Mouse (Mus musculus): ENCODE results near the gene Clip2. TPM values are rescaled to one million over a fixed set of nuclear protein-coding genes. Genes with fewer than 3 reads are reported as not detected.

Clip2 gene
- polyA plus RNA-seq, 1 experiment from 2014 or later = 16.7 TPM

GRCm38 (mm10) chr5:134445208-134445831, 106.9 kb downstream of the Clip2 start:
- Histone ChIP-seq H3K27ac (ENCODE audit: low read length) (no peak overlapping the region), H3K9ac (ENCODE audit: low read depth, low read length) (no peak overlapping the region), H3K36me3 (ENCODE audit: control insufficient read depth, insufficient read depth, low read length) (peaks cover 7% of the 10 kb centered on the region; the same call in 1 of the 2 replicates), H3K4me1 (ENCODE audit: control insufficient read depth, insufficient read depth, low read length) (peaks cover 2% of the 10 kb centered on the region; the same call in 1 of the 2 replicates), H3K27me3 (ENCODE audit: control insufficient read depth, insufficient read depth, low read depth, low read length) (no peaks in the 10 kb centered on the region), H3K4me2 (ENCODE audit: low read length) (no peak overlapping the region), H3K4me3 (ENCODE audit: low read depth, low read length) (no peak overlapping the region), H3K9me3 (replicated peaks; ENCODE audit: control insufficient read depth, low read length, poor library complexity, severe bottlenecking) (no peaks in the 10 kb centered on the region)
- WGBS = 70% methylated on average over 10 of the region's 10 CpGs
- ATAC-seq = no peak

GRCm38 (mm10) chr5:134444473-134444872, 107.8 kb downstream of the Clip2 start:
- Histone ChIP-seq H3K4me3 (ENCODE audit: low read depth, low read length) (no peak overlapping the region), H3K27me3 (ENCODE audit: control insufficient read depth, insufficient read depth, low read depth, low read length) (no peaks in the 10 kb centered on the region), H3K4me2 (ENCODE audit: low read length) (no peak overlapping the region), H3K9me3 (replicated peaks; ENCODE audit: control insufficient read depth, low read length, poor library complexity, severe bottlenecking) (no peaks in the 10 kb centered on the region), H3K36me3 (ENCODE audit: control insufficient read depth, insufficient read depth, low read length) (peaks cover 7% of the 10 kb centered on the region; the same call in 1 of the 2 replicates), H3K4me1 (ENCODE audit: control insufficient read depth, insufficient read depth, low read length) (peaks cover 2% of the 10 kb centered on the region; the same call in 1 of the 2 replicates), H3K27ac (ENCODE audit: low read length) (no peak overlapping the region), H3K9ac (ENCODE audit: low read depth, low read length) (no peak overlapping the region)
- WGBS = 99% methylated on average over 7 of the region's 7 CpGs
- no peak for ATAC-seq

DNA sequence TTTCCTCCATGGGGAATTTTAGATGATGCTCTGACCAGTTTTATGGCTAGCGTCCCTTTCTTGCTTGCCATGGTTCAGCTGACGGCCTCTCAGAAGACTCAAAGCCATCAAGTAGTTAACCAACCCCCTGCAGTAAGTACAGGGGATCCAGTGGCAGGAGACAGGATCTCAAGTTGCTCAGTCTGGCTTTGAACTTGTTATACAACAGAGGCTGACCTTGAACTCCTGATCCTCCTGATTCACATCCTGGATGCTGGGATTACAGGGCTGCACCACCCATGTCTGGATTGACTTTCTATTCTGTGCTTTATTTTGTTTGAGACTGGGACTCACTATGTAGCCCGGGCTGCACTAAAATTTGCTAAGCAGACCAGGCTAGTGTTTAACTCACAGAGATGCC, 110.2 kb downstream of the Clip2 start:
- Histone ChIP-seq H3K9me3 (replicated peaks; ENCODE audit: control insufficient read depth, low read length, poor library complexity, severe bottlenecking) (no peaks in the 10 kb centered on the region), H3K4me1 (ENCODE audit: control insufficient read depth, insufficient read depth, low read length) (peaks cover 6% of the 10 kb centered on the region), H3K9ac (ENCODE audit: low read depth, low read length) (no peak overlapping the region), H3K36me3 (ENCODE audit: control insufficient read depth, insufficient read depth, low read length) (peaks cover 3% of the 10 kb centered on the region; the same call in 1 of the 2 replicates), H3K27me3 (ENCODE audit: control insufficient read depth, insufficient read depth, low read depth, low read length) (no peaks in the 10 kb centered on the region), H3K27ac (ENCODE audit: low read length) (no peak overlapping the region), H3K4me3 (ENCODE audit: low read depth, low read length) (no peak overlapping the region), H3K4me2 (ENCODE audit: low read length) (no peak overlapping the region)
- WGBS = 92% methylated on average over 3 of the region's 3 CpGs
- ATAC-seq = no peak

GRCm38 (mm10) chr5:134441105-134441504, 111.1 kb downstream of the Clip2 start:
- no peak overlapping the region for H3K4me3 ChIP-seq (ENCODE audit: low read depth, low read length)
- ATAC-seq = no peak
- peaks cover 15% of the 10 kb centered on the region for H3K4me1 ChIP-seq (ENCODE audit: control insufficient read depth, insufficient read depth, low read length)
- no peak overlapping the region for H3K4me2 ChIP-seq (ENCODE audit: low read length)
- no peak overlapping the region for H3K27ac ChIP-seq (ENCODE audit: low read length)
- H3K9me3 ChIP-seq (replicated peaks; ENCODE audit: control insufficient read depth, low read length, poor library complexity, severe bottlenecking) = no peaks in the 10 kb centered on the region
- peaks cover 2% of the 10 kb centered on the region; the same call in 1 of the 2 replicates for H3K36me3 ChIP-seq (ENCODE audit: control insufficient read depth, insufficient read depth, low read length)
- WGBS = 88% methylated on average over 3 of the region's 3 CpGs
- H3K27me3 ChIP-seq (ENCODE audit: control insufficient read depth, insufficient read depth, low read depth, low read length) = no peaks in the 10 kb centered on the region
- H3K9ac ChIP-seq (ENCODE audit: low read depth, low read length) = no peak overlapping the region

- Histone ChIP-seq H3K4me3 (ENCODE audit: low read depth, low read length) (no peak overlapping the region), H3K9me3 (replicated peaks; ENCODE audit: control insufficient read depth, low read length, poor library complexity, severe bottlenecking) (no peaks in the 10 kb centered on the region), H3K36me3 (ENCODE audit: control insufficient read depth, insufficient read depth, low read length) (peaks cover 2% of the 10 kb centered on the region; the same call in 1 of the 2 replicates), H3K27me3 (ENCODE audit: control insufficient read depth, insufficient read depth, low read depth, low read length) (no peaks in the 10 kb centered on the region), H3K4me2 (ENCODE audit: low read length) (no peak overlapping the region), H3K9ac (ENCODE audit: low read depth, low read length) (no peak overlapping the region), H3K4me1 (ENCODE audit: control insufficient read depth, insufficient read depth, low read length) (peaks cover 18% of the 10 kb centered on the region), H3K27ac (ENCODE audit: low read length) (no peak overlapping the region)
- WGBS = 68% methylated on average over 12 of the region's 12 CpGs
- no peak for ATAC-seq
Observed at GRCm38 (mm10) chr5:134440098-134440497, 112.1 kb downstream of the Clip2 start.

- ATAC-seq = no peak
- Histone ChIP-seq H3K9me3 (replicated peaks; ENCODE audit: control insufficient read depth, low read length, poor library complexity, severe bottlenecking) (no peaks in the 10 kb centered on the region), H3K27ac (ENCODE audit: low read length) (no peak overlapping the region), H3K27me3 (ENCODE audit: control insufficient read depth, insufficient read depth, low read depth, low read length) (no peaks in the 10 kb centered on the region), H3K36me3 (ENCODE audit: control insufficient read depth, insufficient read depth, low read length) (peaks cover 2% of the 10 kb centered on the region; the same call in 1 of the 2 replicates), H3K4me3 (ENCODE audit: low read depth, low read length) (no peak overlapping the region), H3K4me1 (ENCODE audit: control insufficient read depth, insufficient read depth, low read length) (peaks cover 18% of the 10 kb centered on the region), H3K9ac (ENCODE audit: low read depth, low read length) (no peak overlapping the region), H3K4me2 (ENCODE audit: low read length) (no peak overlapping the region)
- 98% methylated on average over 7 of the region's 7 CpGs for WGBS
Observed at GRCm38 (mm10) chr5:134439481-134439880, 112.8 kb downstream of the Clip2 start.

Small RNA genes within 50 kb of the gene (microRNA-seq; reads per million reads assigned to microRNA genes)
- not detected for gene Gm26340
- gene Mir7228 = not detected

Other genes starting within 250 kb of the Clip2 start
- 133 and 164 TPM in 2 replicates for gene Gtf2i, start 237.7 kb downstream of the Clip2 start, polyA plus RNA-seq (2015; fragmentation: Nextera tagmentation; extraction: Ambion mirVana)
- gene Gtf2ird1, start 95.7 kb downstream of the Clip2 start, polyA plus RNA-seq (2015; fragmentation: Nextera tagmentation; extraction: Ambion mirVana) = 74.3 and 81.5 TPM in 2 replicates
- 0.46 and 0.92 TPM in 2 replicates for gene Syna, start 7.7 kb upstream of the Clip2 start, polyA plus RNA-seq (2015; fragmentation: Nextera tagmentation; extraction: Ambion mirVana)
- gene Rfc2, start 28.9 kb upstream of the Clip2 start, polyA plus RNA-seq (2015; fragmentation: Nextera tagmentation; extraction: Ambion mirVana) = 179 and 186 TPM in 2 replicates
- 2.4 and 2.7 TPM in 2 replicates for gene Lat2, start 62.6 kb upstream of the Clip2 start, polyA plus RNA-seq (2015; fragmentation: Nextera tagmentation; extraction: Ambion mirVana)
- gene Eif4h, start 87.1 kb upstream of the Clip2 start, polyA plus RNA-seq (2015; fragmentation: Nextera tagmentation; extraction: Ambion mirVana) = 321 and 329 TPM in 2 replicates
- gene Limk1, start 136.2 kb upstream of the Clip2 start, polyA plus RNA-seq (2015; fragmentation: Nextera tagmentation; extraction: Ambion mirVana) = 17.8 and 20.1 TPM in 2 replicates
- gene Eln, start 194.9 kb upstream of the Clip2 start, polyA plus RNA-seq (2015; fragmentation: Nextera tagmentation; extraction: Ambion mirVana) = 10.0 and 12.1 TPM in 2 replicates

Data from midbrain, embryonic 16.5 days (tissue).